Mouse (Mus musculus): ENCODE data around the gene Pam.
"Not testable (repeated sequence)": the region's sequence is repeated elsewhere in the genome, so short reads cannot be mapped to it uniquely, and the experiment has no call there.

The Pam gene

GRCm38 (mm10) chr1:97821282-97821681 is 274.2 kb downstream of the Pam start:
- DNase-seq, result no peak

GRCm38 (mm10) chr1:97809255-97809912 is 286.1 kb downstream of the Pam start:
- DNase-seq, result peak; percentile 9

GRCm38 (mm10) chr1:97804520-97804919 is 290.9 kb downstream of the Pam start:
- no peak for DNase-seq

GRCm38 (mm10) chr1:97802207-97802902 is 293.1 kb downstream of the Pam start:
- peak; percentile 4 for DNase-seq

GRCm38 (mm10) chr1:97795936-97796335 is 299.5 kb downstream of the Pam start:
- DNase-seq, result no peak

- no peak for DNase-seq
Observed at GRCm38 (mm10) chr1:97794110-97794509, 301.3 kb downstream of the Pam start.

GRCm38 (mm10) chr1:97788490-97788889 is 307.0 kb downstream of the Pam start:
- no peak for DNase-seq

- DNase-seq, result no peak
Observed at GRCm38 (mm10) chr1:97787674-97788073, 307.8 kb downstream of the Pam start.

GRCm38 (mm10) chr1:97785685-97786393 is 309.6 kb downstream of the Pam start:
- no peak for DNase-seq

GRCm38 (mm10) chr1:97784928-97785327 is 310.5 kb downstream of the Pam start:
- DNase-seq, result no peak

- DNase-seq, result no peak
Observed at GRCm38 (mm10) chr1:97781674-97782073, 313.8 kb downstream of the Pam start.

- no peak for DNase-seq
Observed at GRCm38 (mm10) chr1:97773973-97774372, 321.5 kb downstream of the Pam start.

- DNase-seq, result no peak
Observed at GRCm38 (mm10) chr1:97773362-97773761, 322.1 kb downstream of the Pam start.

GRCm38 (mm10) chr1:97771727-97772126 is 323.7 kb downstream of the Pam start:
- DNase-seq, result no peak

GRCm38 (mm10) chr1:97771118-97771517 is 324.3 kb downstream of the Pam start:
- DNase-seq, result no peak

GRCm38 (mm10) chr1:97769904-97770753 is 325.3 kb downstream of the Pam start, which contains the start of the genes Gin1 and Ppip5k2:
Gin1 (plus strand) TSS chr1:97770172.
Ppip5k2 (minus strand) TSS chr1:97770411.
- peak; percentile 95 for DNase-seq

GRCm38 (mm10) chr1:97769294-97769903 is 326.0 kb downstream of the Pam start:
- no peak for DNase-seq

GRCm38 (mm10) chr1:97768906-97769293 is 326.5 kb downstream of the Pam start:
- DNase-seq, result no peak

- no peak for DNase-seq
Observed at GRCm38 (mm10) chr1:97768089-97768488, 327.4 kb downstream of the Pam start.

GRCm38 (mm10) chr1:97765712-97766111 is 329.7 kb downstream of the Pam start:
- not testable (repeated sequence) for DNase-seq

GRCm38 (mm10) chr1:97761477-97761876 is 334.0 kb downstream of the Pam start:
- DNase-seq, result no peak

- DNase-seq, result no peak
Observed at GRCm38 (mm10) chr1:97760598-97760997, 334.8 kb downstream of the Pam start.

All from cerebellum, adult 9-10 months (tissue).